Mouse (Mus musculus) heart, embryonic 12.5 days (tissue): ENCODE measurements around the gene Trdn. TPM values are rescaled to one million over a fixed set of nuclear protein-coding genes. Genes with fewer than 3 reads are reported as not detected.

ENCODE experiments used
- ATAC-seq: fragments of 200-750 bp; cut with Nextera tagmentation; 2 replicates; pipeline ENCODE4 v1.8.0; 2017; ENCODE audit warnings: moderate TSS enrichment, moderate library complexity; ENCODE audit not compliant: insufficient number of reproducible peaks, low FRiP score
- H3K27ac ChIP-seq: fragments of 300-500 bp; sonication (generic); 2 replicates; pipeline ENCODE4 v1.5.1; 2016; ENCODE audit warnings: mild to moderate bottlenecking, moderate library complexity; ENCODE audit not compliant: poor library complexity, severe bottlenecking
- H3K27me3 ChIP-seq: fragments of 300-500 bp; sonication (generic); replicated peaks from 2 replicates; pipeline ENCODE4 v1.6.1; 2016; ENCODE audit warnings: mild to moderate bottlenecking, moderate library complexity
- H3K36me3 ChIP-seq: fragments of 300-500 bp; sonication (generic); 2 replicates; pipeline ENCODE4 v1.6.1; 2016; ENCODE audit warnings: mild to moderate bottlenecking, moderate library complexity
- H3K4me1 ChIP-seq: fragments of 300-500 bp; sonication (generic); replicated peaks from 2 replicates; pipeline ENCODE4 v1.6.1; 2016; ENCODE audit warnings: mild to moderate bottlenecking
- H3K4me2 ChIP-seq: fragments of 300-500 bp; sonication (generic); 2 replicates; pipeline ENCODE4 v1.6.1; 2016; ENCODE audit warnings: mild to moderate bottlenecking, moderate library complexity
- H3K4me3 ChIP-seq: fragments of 300-500 bp; sonication (generic); 2 replicates; pipeline ENCODE4 v1.5.1; 2016; ENCODE audit warnings: mild to moderate bottlenecking
- H3K9ac ChIP-seq: fragments of 300-500 bp; sonication (generic); 2 replicates; pipeline ENCODE4 v1.6.1; 2016; ENCODE audit warnings: mild to moderate bottlenecking, moderate library complexity
- H3K9me3 ChIP-seq: fragments of 300-500 bp; sonication (generic); replicated peaks from 2 replicates; pipeline ENCODE4 v1.6.1; 2016; ENCODE audit warnings: mild to moderate bottlenecking, moderate library complexity
- WGBS: fragments of 180-500 bp; shearing (Covaris S2); methylation state at CpG from one replicate; pipeline ENCODE4 v1.1.7; 2016; 5-methylcytosine and 5-hydroxymethylcytosine counted together
- polyA plus RNA-seq: library from polyadenylated mRNA; unstranded; fragments of >200 nt; fragmentation: Nextera tagmentation; extraction: Ambion mirVana; gene quantifications from 2 replicates; pipeline ENCODE4 v1.2.1, GENCODE M21; 2016

Gene Trdn
- polyA plus RNA-seq, 1 experiment from 2014 or later = 196 TPM

GRCm38 (mm10) chr10:33370534-33370933, 290.2 kb downstream of the Trdn start:
- Histone ChIP-seq H3K36me3 (no peaks in the 10 kb centered on the region), H3K4me3 (no peak overlapping the region), H3K27ac (no peak overlapping the region), H3K4me2 (no peak overlapping the region), H3K4me1 (no peaks in the 10 kb centered on the region), H3K9ac (no peak overlapping the region), H3K27me3 (no peaks in the 10 kb centered on the region), H3K9me3 (no peaks in the 10 kb centered on the region)
- ATAC-seq = no peak
- 66% methylated on average over 2 of the region's 2 CpGs for WGBS

GRCm38 (mm10) chr10:33375474-33376029, 295.2 kb downstream of the Trdn start:
- WGBS = 69% methylated on average over 2 of the region's 2 CpGs
- no peak for ATAC-seq
- no peak overlapping the region for H3K4me3 ChIP-seq

More at GRCm38 (mm10) chr10:33375474-33376029, 295.2 kb downstream of the Trdn start:
- Histone ChIP-seq H3K9ac (no peak overlapping the region), H3K27me3 (no peaks in the 10 kb centered on the region), H3K4me2 (no peak overlapping the region), H3K9me3 (no peaks in the 10 kb centered on the region), H3K36me3 (no peaks in the 10 kb centered on the region), H3K27ac (no peak overlapping the region), H3K4me1 (no peaks in the 10 kb centered on the region)

Other genes starting within 250 kb of the Trdn start
- 0.74 and 1.00 TPM in 2 replicates for gene Nkain2, start 190.1 kb upstream of the Trdn start, polyA plus RNA-seq